Mouse (Mus musculus): ENCODE results near the gene Fibcd1. TPM values are rescaled to one million over a fixed set of nuclear protein-coding genes. Genes with fewer than 3 reads are reported as not detected.

The Fibcd1 gene
- polyA plus RNA-seq, 1 experiment from 2014 or later = 0.91 TPM

- Histone ChIP-seq H3K4me3 (ENCODE audit: low read depth, low read length) (no peak overlapping the region), H3K4me2 (replicated peaks; ENCODE audit: low read depth, low read length) (no peak overlapping the region), H3K27ac (ENCODE audit: low read depth, low read length) (no peak overlapping the region), H3K9me3 (ENCODE audit: control insufficient read depth, low read length) (no peaks in the 10 kb centered on the region), H3K36me3 (ENCODE audit: control insufficient read depth, insufficient read depth, low read length) (no peaks in the 10 kb centered on the region), H3K27me3 (ENCODE audit: control insufficient read depth, insufficient read depth, low read length) (no peaks in the 10 kb centered on the region; the same call in 1 of the 2 replicates), H3K9ac (ENCODE audit: low read depth, low read length) (no peak overlapping the region), H3K4me1 (replicated peaks; ENCODE audit: control insufficient read depth, insufficient read depth, low read length) (peaks cover 21% of the 10 kb centered on the region)
- 92% methylated on average over 14 of the region's 14 CpGs for WGBS
- ATAC-seq (ENCODE audit: low FRiP score) (no peak), DNase-seq (ENCODE audit: low spot score) (no peak)
Measured at GRCm38 (mm10) chr2:31811086-31811958, 34.5 kb downstream of the Fibcd1 start.

DNA sequence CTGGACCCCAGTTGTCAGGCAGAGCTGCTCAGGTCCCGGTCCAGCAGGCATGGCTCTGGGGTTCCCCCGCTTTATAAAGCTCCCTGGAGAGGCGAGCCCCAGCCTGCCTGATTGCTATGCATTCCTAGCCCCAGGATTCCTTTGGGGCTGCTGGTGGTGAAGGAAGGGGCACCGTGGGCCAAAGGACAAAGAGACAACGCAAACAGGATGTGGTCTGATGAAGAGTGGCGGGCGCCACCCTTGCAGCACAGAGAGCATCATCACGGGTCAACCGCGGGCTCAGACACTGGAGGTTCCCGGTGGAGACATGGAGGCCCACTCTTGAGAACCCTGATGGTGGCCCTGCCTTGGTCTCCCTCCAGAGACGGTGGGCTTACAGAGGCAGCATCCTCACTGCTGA lies 35.4 kb downstream of the Fibcd1 start, which contains the start of gene Qrfp:
Qrfp (minus strand) TSS at position 137 of the 400 bp plus-strand sequence.
- 36% methylated on average over 12 of the region's 12 CpGs for WGBS
- Histone ChIP-seq H3K36me3 (ENCODE audit: control insufficient read depth, insufficient read depth, low read length) (no peaks in the 10 kb centered on the region), H3K4me2 (replicated peaks; ENCODE audit: low read depth, low read length) (no peak within 1 kb of the TSS), H3K4me1 (replicated peaks; ENCODE audit: control insufficient read depth, insufficient read depth, low read length) (peaks cover 26% of the 10 kb centered on the region), H3K4me3 (ENCODE audit: low read depth, low read length) (no peak within 1 kb of the TSS), H3K27ac (ENCODE audit: low read depth, low read length) (no peak within 1 kb of the TSS), H3K9ac (ENCODE audit: low read depth, low read length) (no peak within 1 kb of the TSS), H3K9me3 (ENCODE audit: control insufficient read depth, low read length) (no peaks in the 10 kb centered on the region), H3K27me3 (ENCODE audit: control insufficient read depth, insufficient read depth, low read length) (no peaks in the 10 kb centered on the region; the same call in 1 of the 2 replicates)
- ATAC-seq (ENCODE audit: low FRiP score) (no peak), DNase-seq (ENCODE audit: low spot score) (no peak)

DNA sequence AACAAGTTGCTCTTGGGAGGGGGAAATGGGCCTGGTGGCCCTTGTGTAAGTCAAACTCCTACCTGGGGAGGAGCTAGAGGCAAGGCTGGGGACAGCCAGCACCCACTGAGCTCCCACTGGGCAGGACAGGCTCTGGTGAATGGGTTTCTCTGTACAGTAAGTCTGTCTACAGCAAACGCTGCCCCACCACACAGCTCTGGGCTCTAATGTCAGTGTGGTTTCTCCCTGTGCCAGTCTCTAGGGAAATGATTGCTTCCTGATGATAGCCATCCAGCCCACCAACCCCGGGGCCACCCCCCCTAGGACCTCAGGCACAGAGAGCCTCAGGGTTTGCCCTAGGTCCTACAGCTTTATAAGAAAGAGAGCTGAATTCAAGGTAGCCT lies 36.5 kb downstream of the Fibcd1 start:
- no peak overlapping the region for H3K9ac ChIP-seq (ENCODE audit: low read depth, low read length)
- DNase-seq (ENCODE audit: low spot score) = no peak
- peaks cover 26% of the 10 kb centered on the region for H3K4me1 ChIP-seq (replicated peaks; ENCODE audit: control insufficient read depth, insufficient read depth, low read length)
- H3K4me2 ChIP-seq (replicated peaks; ENCODE audit: low read depth, low read length) = no peak overlapping the region
- H3K9me3 ChIP-seq (ENCODE audit: control insufficient read depth, low read length) = no peaks in the 10 kb centered on the region
- H3K4me3 ChIP-seq (ENCODE audit: low read depth, low read length) = no peak overlapping the region
- H3K36me3 ChIP-seq (ENCODE audit: control insufficient read depth, insufficient read depth, low read length) = no peaks in the 10 kb centered on the region
- H3K27me3 ChIP-seq (ENCODE audit: control insufficient read depth, insufficient read depth, low read length) = no peaks in the 10 kb centered on the region; the same call in 1 of the 2 replicates
- WGBS = 45% methylated on average over 2 of the region's 2 CpGs
- no peak overlapping the region for H3K27ac ChIP-seq (ENCODE audit: low read depth, low read length)
- ATAC-seq (ENCODE audit: low FRiP score) = no peak

GRCm38 (mm10) chr2:31808410-31809357 lies 37.1 kb downstream of the Fibcd1 start:
- Histone ChIP-seq H3K27ac (ENCODE audit: low read depth, low read length) (peak overlapping the region; percentile 10; the same call in 1 of the 2 replicates), H3K27me3 (ENCODE audit: control insufficient read depth, insufficient read depth, low read length) (no peaks in the 10 kb centered on the region; the same call in 1 of the 2 replicates), H3K9ac (ENCODE audit: low read depth, low read length) (no peak overlapping the region), H3K4me3 (ENCODE audit: low read depth, low read length) (no peak overlapping the region), H3K4me2 (replicated peaks; ENCODE audit: low read depth, low read length) (no peak overlapping the region), H3K9me3 (ENCODE audit: control insufficient read depth, low read length) (no peaks in the 10 kb centered on the region), H3K36me3 (ENCODE audit: control insufficient read depth, insufficient read depth, low read length) (no peaks in the 10 kb centered on the region), H3K4me1 (replicated peaks; ENCODE audit: control insufficient read depth, insufficient read depth, low read length) (peaks cover 26% of the 10 kb centered on the region)
- DNase-seq (ENCODE audit: low spot score) = no peak
- WGBS = 36% methylated on average over 28 of the region's 28 CpGs
- peak; percentile 28; the same call in 1 of the 2 replicates for ATAC-seq (ENCODE audit: low FRiP score)

GRCm38 (mm10) chr2:31806639-31807382 lies 39.0 kb downstream of the Fibcd1 start:
- Histone ChIP-seq H3K4me2 (replicated peaks; ENCODE audit: low read depth, low read length) (no peak overlapping the region), H3K4me3 (ENCODE audit: low read depth, low read length) (no peak overlapping the region), H3K4me1 (replicated peaks; ENCODE audit: control insufficient read depth, insufficient read depth, low read length) (peaks cover 26% of the 10 kb centered on the region), H3K9ac (ENCODE audit: low read depth, low read length) (peak overlapping the region; percentile 31), H3K27ac (ENCODE audit: low read depth, low read length) (peak overlapping the region; percentile 77), H3K27me3 (ENCODE audit: control insufficient read depth, insufficient read depth, low read length) (no peaks in the 10 kb centered on the region; the same call in 1 of the 2 replicates), H3K9me3 (ENCODE audit: control insufficient read depth, low read length) (no peaks in the 10 kb centered on the region), H3K36me3 (ENCODE audit: control insufficient read depth, insufficient read depth, low read length) (peaks cover 9% of the 10 kb centered on the region)
- 35% methylated on average over 9 of the region's 9 CpGs for WGBS
- DNase-seq (ENCODE audit: low spot score) = peak; percentile 49
- peak; percentile 62 for ATAC-seq (ENCODE audit: low FRiP score)

GRCm38 (mm10) chr2:31803480-31803879 lies 42.3 kb downstream of the Fibcd1 start:
- Histone ChIP-seq H3K9me3 (ENCODE audit: control insufficient read depth, low read length) (no peaks in the 10 kb centered on the region), H3K4me3 (ENCODE audit: low read depth, low read length) (no peak overlapping the region), H3K27ac (ENCODE audit: low read depth, low read length) (no peak overlapping the region), H3K4me1 (replicated peaks; ENCODE audit: control insufficient read depth, insufficient read depth, low read length) (peaks cover 15% of the 10 kb centered on the region), H3K27me3 (ENCODE audit: control insufficient read depth, insufficient read depth, low read length) (no peaks in the 10 kb centered on the region; the same call in 1 of the 2 replicates), H3K9ac (ENCODE audit: low read depth, low read length) (no peak overlapping the region), H3K36me3 (ENCODE audit: control insufficient read depth, insufficient read depth, low read length) (peaks cover 26% of the 10 kb centered on the region), H3K4me2 (replicated peaks; ENCODE audit: low read depth, low read length) (no peak overlapping the region)
- WGBS = 93% methylated on average over 14 of the region's 14 CpGs
- ATAC-seq (ENCODE audit: low FRiP score) (no peak), DNase-seq (ENCODE audit: low spot score) (no peak)

- 94% methylated on average over 8 of the region's 8 CpGs for WGBS
- H3K36me3 ChIP-seq (ENCODE audit: control insufficient read depth, insufficient read depth, low read length) = peaks cover 29% of the 10 kb centered on the region
- H3K4me1 ChIP-seq (replicated peaks; ENCODE audit: control insufficient read depth, insufficient read depth, low read length) = peaks cover 12% of the 10 kb centered on the region
Measured at GRCm38 (mm10) chr2:31802811-31803210, 43.0 kb downstream of the Fibcd1 start.

DNA sequence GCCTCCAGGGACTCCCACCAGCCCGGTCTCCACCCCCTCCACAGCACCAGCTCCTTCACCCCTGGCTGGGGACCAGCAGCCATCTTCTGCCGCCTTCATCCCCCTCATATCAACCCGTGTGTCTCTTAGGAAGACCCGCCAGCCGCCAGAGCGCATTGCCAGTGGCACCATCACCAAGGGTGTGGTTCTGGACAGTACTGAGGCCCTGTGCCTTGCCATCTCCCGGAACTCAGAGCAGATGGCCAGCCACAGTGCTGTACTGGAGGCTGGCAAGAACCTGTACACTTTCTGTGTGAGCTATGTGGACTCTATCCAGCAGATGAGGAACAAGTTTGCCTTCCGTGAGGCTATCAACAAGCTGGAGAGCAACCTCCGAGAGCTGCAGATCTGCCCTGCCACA lies 44.4 kb downstream of the Fibcd1 start:
- Histone ChIP-seq H3K27me3 (ENCODE audit: control insufficient read depth, insufficient read depth, low read length) (no peaks in the 10 kb centered on the region), H3K9ac (ENCODE audit: low read depth, low read length) (no peak overlapping the region), H3K27ac (ENCODE audit: low read depth, low read length) (no peak overlapping the region), H3K4me1 (replicated peaks; ENCODE audit: control insufficient read depth, insufficient read depth, low read length) (peaks cover 6% of the 10 kb centered on the region), H3K4me3 (ENCODE audit: low read depth, low read length) (no peak overlapping the region), H3K36me3 (ENCODE audit: control insufficient read depth, insufficient read depth, low read length) (peaks cover 35% of the 10 kb centered on the region), H3K4me2 (replicated peaks; ENCODE audit: low read depth, low read length) (no peak overlapping the region), H3K9me3 (ENCODE audit: control insufficient read depth, low read length) (no peaks in the 10 kb centered on the region)
- 90% methylated on average over 9 of the region's 9 CpGs for WGBS
- no peak for ATAC-seq (ENCODE audit: low FRiP score)
- no peak for DNase-seq (ENCODE audit: low spot score)

More at GRCm38 (mm10) chr2:31802811-31803210, 43.0 kb downstream of the Fibcd1 start:
- Histone ChIP-seq H3K27me3 (ENCODE audit: control insufficient read depth, insufficient read depth, low read length) (no peaks in the 10 kb centered on the region), H3K4me2 (replicated peaks; ENCODE audit: low read depth, low read length) (no peak overlapping the region), H3K4me3 (ENCODE audit: low read depth, low read length) (no peak overlapping the region), H3K9ac (ENCODE audit: low read depth, low read length) (no peak overlapping the region), H3K9me3 (ENCODE audit: control insufficient read depth, low read length) (no peaks in the 10 kb centered on the region), H3K27ac (ENCODE audit: low read depth, low read length) (no peak overlapping the region)
- no peak for DNase-seq (ENCODE audit: low spot score)
- ATAC-seq (ENCODE audit: low FRiP score) = no peak
